Mouse (Mus musculus) hindbrain, embryonic 14.5 days (tissue): Measurements from ENCODE around the gene Fat3. TPM values are rescaled to one million over a fixed set of nuclear protein-coding genes. Genes with fewer than 3 reads are reported as not detected.

Experiments used
- ATAC-seq: fragments of 200-750 bp; cut with Nextera tagmentation; 2 replicates; pipeline ENCODE4 v1.8.0; 2017; ENCODE audit warnings: moderate number of reproducible peaks, mild to moderate bottlenecking, moderate TSS enrichment, moderate library complexity; ENCODE audit not compliant: low FRiP score
- DNase-seq: peaks from one replicate; pipeline ENCODE4 v3.0.0-alpha.2; 2015; ENCODE audit warnings: low spot score
- H3K27ac ChIP-seq: fragments of 300-500 bp; sonication (generic); 2 replicates; pipeline ENCODE4 v1.5.1; 2014; ENCODE audit warnings: mild to moderate bottlenecking, moderate library complexity
- H3K27me3 ChIP-seq: fragments of 300-500 bp; sonication (generic); 2 replicates; pipeline ENCODE4 v1.6.1; 2014; ENCODE audit warnings: mild to moderate bottlenecking, low read length, mixed read lengths; ENCODE audit not compliant: control insufficient read depth, insufficient read depth
- H3K36me3 ChIP-seq: fragments of 300-500 bp; sonication (generic); replicated peaks from 2 replicates; pipeline ENCODE4 v1.6.1; 2014; ENCODE audit not compliant: control insufficient read depth, insufficient read depth
- H3K4me1 ChIP-seq: fragments of 300-500 bp; sonication (generic); replicated peaks from 2 replicates; pipeline ENCODE4 v1.6.1; 2014; ENCODE audit warnings: antibody characterized with exemption, low read length, mixed read lengths; ENCODE audit not compliant: control insufficient read depth, insufficient read depth
- H3K4me2 ChIP-seq: fragments of 300-500 bp; sonication (generic); replicated peaks from 2 replicates; pipeline ENCODE4 v1.6.1; 2014; ENCODE audit warnings: mild to moderate bottlenecking, moderate library complexity
- H3K4me3 ChIP-seq: fragments of 300-500 bp; sonication (generic); replicated peaks from 2 replicates; pipeline ENCODE4 v1.5.1; 2014; ENCODE audit warnings: mild to moderate bottlenecking, low read length
- H3K9ac ChIP-seq: fragments of 300-500 bp; sonication (generic); 2 replicates; pipeline ENCODE4 v1.6.1; 2014
- H3K9me3 ChIP-seq: fragments of 300-500 bp; sonication (generic); 2 replicates; pipeline ENCODE4 v1.6.1; 2016; ENCODE audit warnings: low read length; ENCODE audit not compliant: control insufficient read depth
- WGBS: fragments of 180-500 bp; shearing (Covaris S2); extraction: QIAGEN DNeasy Blood & Tissue Kit; methylation state at CpG from one replicate; pipeline ENCODE4 v1.1.7; 2014; 5-methylcytosine and 5-hydroxymethylcytosine counted together
- polyA plus RNA-seq: library from polyadenylated mRNA; unstranded; fragments of >200 nt; fragmentation: Nextera tagmentation; extraction: Ambion mirVana; gene quantifications from 2 replicates; pipeline ENCODE4 v1.2.1, GENCODE M21; 2014

The Fat3 gene
- polyA plus RNA-seq, 1 experiment from 2014 or later, result 18.7 TPM

GRCm38 (mm10) chr9:16499621-16500381 is 1.3 kb downstream of the Fat3 start:
- peak overlapping the region; percentile 81 for H3K9ac ChIP-seq
- no peaks in the 10 kb centered on the region for H3K27me3 ChIP-seq
- ATAC-seq (peak; percentile 38), DNase-seq (peak; percentile 76)
- H3K4me2 ChIP-seq, result peak overlapping the region; percentile 74
- peak overlapping the region; percentile 94 for H3K27ac ChIP-seq
- H3K36me3 ChIP-seq, result no peaks in the 10 kb centered on the region
- under 1% methylated on average over 35 of the region's 35 CpGs for WGBS
- H3K9me3 ChIP-seq, result no peaks in the 10 kb centered on the region
- H3K4me1 ChIP-seq, result peaks cover 19% of the 10 kb centered on the region
- H3K4me3 ChIP-seq, result peak overlapping the region; percentile 66

GRCm38 (mm10) chr9:16498876-16499275 is 2.2 kb downstream of the Fat3 start:
- H3K9ac ChIP-seq, result peak overlapping the region; percentile 81; the same call in 1 of the 2 replicates
- H3K27ac ChIP-seq, result peak overlapping the region; percentile 94
- WGBS, result 2% methylated on average over 4 of the region's 4 CpGs
- DNase-seq (peak; percentile 57), ATAC-seq (no peak)
- H3K9me3 ChIP-seq, result no peaks in the 10 kb centered on the region
- H3K27me3 ChIP-seq, result no peaks in the 10 kb centered on the region
- no peaks in the 10 kb centered on the region for H3K36me3 ChIP-seq
- H3K4me2 ChIP-seq, result peak overlapping the region; percentile 74
- H3K4me1 ChIP-seq, result peaks cover 19% of the 10 kb centered on the region
- peak overlapping the region; percentile 66 for H3K4me3 ChIP-seq

- H3K4me2 ChIP-seq, result no peak overlapping the region
- no peak overlapping the region for H3K4me3 ChIP-seq
- 100% methylated on average over 1 of the region's 1 CpGs for WGBS
- no peak overlapping the region for H3K9ac ChIP-seq
- no peaks in the 10 kb centered on the region for H3K36me3 ChIP-seq
- no peaks in the 10 kb centered on the region for H3K27me3 ChIP-seq
- H3K9me3 ChIP-seq, result no peaks in the 10 kb centered on the region
- no peak for ATAC-seq
- H3K27ac ChIP-seq, result no peak overlapping the region
- peaks cover 9% of the 10 kb centered on the region; the same call in 1 of the 2 replicates for H3K4me1 ChIP-seq
- no peak for DNase-seq
These were observed 3.7 kb downstream of the Fat3 start for GRCm38 (mm10) chr9:16497361-16497760.

GRCm38 (mm10) chr9:16496331-16496730 is 4.8 kb downstream of the Fat3 start:
- Histone ChIP-seq H3K4me2 (no peak overlapping the region), H3K4me3 (no peak overlapping the region), H3K36me3 (no peaks in the 10 kb centered on the region), H3K27me3 (no peaks in the 10 kb centered on the region), H3K9ac (no peak overlapping the region), H3K27ac (no peak overlapping the region), H3K4me1 (0 out of 2 replicates have a peak, but pooled peaks cover 8% of the 10 kb centered on the region), H3K9me3 (no peaks in the 10 kb centered on the region)
- WGBS, result 83% methylated on average over 3 of the region's 3 CpGs
- ATAC-seq (no peak), DNase-seq (no peak)

- Histone ChIP-seq H3K4me2 (no peak overlapping the region), H3K9ac (no peak overlapping the region), H3K27me3 (no peaks in the 10 kb centered on the region), H3K9me3 (no peaks in the 10 kb centered on the region), H3K27ac (no peak overlapping the region), H3K4me1 (peaks cover 36% of the 10 kb centered on the region), H3K4me3 (no peak overlapping the region), H3K36me3 (no peaks in the 10 kb centered on the region)
- peak; percentile 44 for DNase-seq
- ATAC-seq, result peak; percentile 41; the same call in 1 of the 2 replicates
- 21% methylated on average over 3 of the region's 3 CpGs for WGBS
These were observed 11.4 kb downstream of the Fat3 start for GRCm38 (mm10) chr9:16489661-16490060.

- Histone ChIP-seq H3K27ac (no peak overlapping the region), H3K36me3 (no peaks in the 10 kb centered on the region), H3K9ac (no peak overlapping the region), H3K9me3 (no peaks in the 10 kb centered on the region), H3K4me2 (no peak overlapping the region), H3K27me3 (no peaks in the 10 kb centered on the region), H3K4me1 (peaks cover 39% of the 10 kb centered on the region), H3K4me3 (no peak overlapping the region)
- DNase-seq, result no peak
- ATAC-seq, result no peak
These were observed 13.5 kb downstream of the Fat3 start for GRCm38 (mm10) chr9:16487565-16487964.

- H3K9ac ChIP-seq, result no peak overlapping the region
- H3K4me3 ChIP-seq, result no peak overlapping the region
- WGBS, result 84% methylated on average over 1 of the region's 1 CpGs
- DNase-seq (no peak), ATAC-seq (no peak)
- H3K4me1 ChIP-seq, result peaks cover 39% of the 10 kb centered on the region
- no peaks in the 10 kb centered on the region for H3K9me3 ChIP-seq
- no peaks in the 10 kb centered on the region for H3K27me3 ChIP-seq
- no peaks in the 10 kb centered on the region for H3K36me3 ChIP-seq
- no peak overlapping the region for H3K4me2 ChIP-seq
- H3K27ac ChIP-seq, result no peak overlapping the region
These were observed 14.9 kb downstream of the Fat3 start for GRCm38 (mm10) chr9:16486229-16486628.

- 9% methylated on average over 4 of the region's 4 CpGs for WGBS
- Histone ChIP-seq H3K27ac (peak overlapping the region; percentile 66), H3K9ac (no peak overlapping the region), H3K4me2 (peak overlapping the region; percentile 32), H3K4me3 (no peak overlapping the region), H3K9me3 (no peaks in the 10 kb centered on the region), H3K27me3 (no peaks in the 10 kb centered on the region), H3K36me3 (no peaks in the 10 kb centered on the region), H3K4me1 (peaks cover 36% of the 10 kb centered on the region)
- DNase-seq (no peak), ATAC-seq (peak; percentile 47; the same call in 1 of the 2 replicates)
These were observed 15.9 kb downstream of the Fat3 start for GRCm38 (mm10) chr9:16485173-16485572.

- H3K27me3 ChIP-seq, result no peaks in the 10 kb centered on the region
- H3K4me2 ChIP-seq, result peak overlapping the region; percentile 32; the same call in 1 of the 2 replicates
- DNase-seq, result peak; percentile 49
- peaks cover 32% of the 10 kb centered on the region for H3K4me1 ChIP-seq
- no peaks in the 10 kb centered on the region for H3K36me3 ChIP-seq
- H3K27ac ChIP-seq, result no peak overlapping the region
- H3K9me3 ChIP-seq, result no peaks in the 10 kb centered on the region
- ATAC-seq, result peak; percentile 91
- no peak overlapping the region for H3K9ac ChIP-seq
- H3K4me3 ChIP-seq, result no peak overlapping the region
- WGBS, result 9% methylated on average over 2 of the region's 2 CpGs
These were observed 16.3 kb downstream of the Fat3 start for GRCm38 (mm10) chr9:16484765-16485164.
